Mouse (Mus musculus): ENCODE data around the gene Mbd5.
A peak's percentile ranks its signal among the peaks of the same experiment; 100 is the strongest.

Gene Mbd5

DNA sequence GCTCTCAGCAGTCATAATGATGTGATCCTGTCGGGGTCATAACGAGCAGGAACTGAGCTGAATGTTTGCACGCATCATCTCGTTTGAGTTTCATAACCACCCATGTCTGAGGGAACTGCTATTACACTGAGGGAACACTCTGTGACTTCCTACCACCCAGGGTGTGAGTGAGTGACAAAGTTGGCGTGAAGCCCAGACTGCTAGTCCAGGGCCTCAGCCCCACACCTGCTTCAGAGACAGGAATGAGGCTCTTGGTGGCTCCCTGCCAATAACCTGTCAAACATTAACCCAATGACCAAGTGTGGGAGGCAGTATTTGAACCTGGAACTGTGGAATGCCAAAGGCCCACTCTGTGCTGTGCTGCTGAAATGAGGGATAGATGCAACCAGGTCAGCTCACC lies 400.5 kb downstream of the Mbd5 start:
- peak; percentile 62 for DNase-seq (ENCODE audit: low spot score)

DNA sequence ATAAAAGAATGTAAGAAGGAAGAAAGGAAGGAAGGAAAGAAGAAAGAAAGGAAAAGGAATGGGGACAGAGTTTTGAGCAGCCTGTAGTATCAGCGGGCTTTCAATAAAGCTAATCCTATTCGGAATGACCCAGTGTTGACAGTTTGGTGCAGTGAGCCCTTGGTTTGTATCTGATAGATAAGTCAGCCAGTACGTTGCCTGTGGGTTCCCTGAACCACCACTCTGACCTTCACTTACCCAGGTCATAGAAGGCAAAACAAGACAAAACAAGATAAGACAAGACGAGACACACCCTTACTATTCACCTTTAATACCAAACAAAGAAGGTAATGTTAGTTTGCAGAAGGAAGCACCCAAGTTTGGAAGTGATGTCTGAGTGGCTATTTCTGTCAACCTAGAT lies 401.5 kb downstream of the Mbd5 start:
- no peak for DNase-seq (ENCODE audit: low spot score)

DNA sequence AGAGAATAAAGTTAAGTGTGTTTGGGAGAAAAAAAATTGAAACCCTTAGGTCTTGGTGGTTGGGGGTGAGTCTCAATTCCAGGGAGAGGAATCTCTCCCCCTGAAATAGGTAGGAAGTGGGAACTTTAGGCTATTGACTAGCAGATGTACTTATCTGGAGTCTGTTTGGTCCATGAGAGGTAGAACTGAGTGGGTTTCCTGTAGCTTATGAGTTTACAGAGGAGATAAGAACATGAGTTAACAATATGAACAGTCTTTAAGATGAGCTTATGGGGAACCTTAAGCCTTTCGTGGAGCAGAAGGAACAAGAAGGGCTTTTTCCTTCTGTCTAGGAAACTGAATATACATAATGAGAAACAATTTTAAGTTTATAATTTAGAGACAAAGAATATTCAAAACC lies 404.8 kb downstream of the Mbd5 start:
- DNase-seq (ENCODE audit: low spot score): no peak

DNA sequence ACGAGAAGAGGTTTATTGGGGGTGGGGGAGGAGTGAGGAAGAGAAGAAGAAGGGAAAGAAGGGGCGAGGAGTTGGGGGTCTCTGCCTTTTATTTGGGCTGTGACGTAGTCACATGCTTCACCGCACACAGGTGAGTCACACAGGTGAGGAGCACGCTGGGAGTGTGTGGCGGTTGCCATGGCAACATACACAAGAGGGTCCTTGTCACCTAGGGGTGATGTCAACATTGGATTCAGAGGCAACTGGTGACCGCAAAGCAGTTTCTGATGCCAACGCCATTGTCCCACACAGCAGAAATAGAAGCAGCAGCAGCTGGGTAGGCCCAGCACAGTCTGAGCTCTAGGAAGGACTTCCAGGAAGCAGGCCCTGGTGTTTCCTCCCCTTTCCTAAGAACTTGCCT lies 406.6 kb downstream of the Mbd5 start:
- no peak for DNase-seq (ENCODE audit: low spot score)

DNA sequence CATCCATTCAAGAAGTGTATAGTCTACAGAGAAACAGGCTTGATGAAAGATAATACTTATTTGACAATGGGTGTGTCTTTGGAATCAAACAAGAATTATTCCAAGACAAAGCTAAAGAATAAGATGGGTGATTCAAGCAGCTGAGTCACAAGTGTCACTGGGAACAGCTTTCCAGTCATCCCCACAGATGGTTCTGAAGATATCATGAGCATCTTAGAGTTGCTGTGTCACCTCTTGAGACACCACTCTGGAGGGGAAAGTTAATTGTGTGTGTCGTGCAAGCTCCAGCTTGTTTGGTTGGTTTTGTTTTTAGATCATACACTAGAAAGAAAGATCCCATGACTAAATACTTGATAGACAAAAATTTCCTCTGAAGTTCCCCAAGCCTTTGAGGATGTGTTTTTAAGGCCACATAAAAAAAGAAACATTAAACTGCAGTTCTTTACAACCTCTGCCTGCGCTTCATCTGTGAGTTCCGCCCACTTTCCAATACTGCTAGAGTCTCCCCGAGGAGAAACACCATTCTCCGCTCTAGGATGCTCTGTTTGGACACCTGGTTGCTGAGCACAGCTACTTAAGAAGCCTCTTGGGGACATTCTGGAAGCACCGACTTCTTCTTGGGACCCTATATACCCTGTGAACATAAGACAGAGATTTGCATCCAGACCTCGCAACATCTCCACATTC lies 409.0 kb downstream of the Mbd5 start:
- no peak for DNase-seq (ENCODE audit: low spot score)

DNA sequence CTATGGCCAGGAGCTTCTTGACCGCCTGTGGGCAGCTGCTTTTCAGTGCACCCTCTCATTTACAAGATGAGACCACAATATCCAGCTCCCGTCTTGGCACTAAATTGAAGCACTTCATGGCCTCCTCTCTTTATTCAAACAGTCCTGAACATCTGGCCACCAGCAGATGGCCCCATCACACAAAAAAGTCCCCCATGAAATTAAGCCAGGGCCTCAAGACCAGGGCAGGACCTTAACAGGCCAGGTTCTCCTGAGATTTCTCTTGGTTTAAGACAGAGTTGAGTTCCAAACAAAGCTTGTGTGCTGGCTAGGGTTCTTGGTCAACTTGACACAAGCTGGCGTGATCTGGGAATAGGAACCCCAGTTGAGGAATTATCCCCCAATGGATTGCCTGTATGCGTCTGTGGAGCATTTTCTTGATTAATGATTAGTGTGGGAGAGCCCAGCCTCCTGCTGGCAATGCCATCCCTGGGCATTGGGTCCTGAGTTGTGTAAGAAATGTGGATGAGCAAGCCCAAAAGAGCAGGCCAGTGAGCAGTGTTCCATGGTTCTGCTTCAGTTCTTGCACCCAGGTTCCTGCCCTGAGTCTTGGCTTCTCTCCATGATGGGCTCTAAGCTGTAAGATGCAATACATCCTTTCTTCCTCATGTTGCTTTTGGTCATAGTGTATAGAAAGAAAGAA lies 409.7 kb downstream of the Mbd5 start:
- no peak for DNase-seq (ENCODE audit: low spot score)

DNA sequence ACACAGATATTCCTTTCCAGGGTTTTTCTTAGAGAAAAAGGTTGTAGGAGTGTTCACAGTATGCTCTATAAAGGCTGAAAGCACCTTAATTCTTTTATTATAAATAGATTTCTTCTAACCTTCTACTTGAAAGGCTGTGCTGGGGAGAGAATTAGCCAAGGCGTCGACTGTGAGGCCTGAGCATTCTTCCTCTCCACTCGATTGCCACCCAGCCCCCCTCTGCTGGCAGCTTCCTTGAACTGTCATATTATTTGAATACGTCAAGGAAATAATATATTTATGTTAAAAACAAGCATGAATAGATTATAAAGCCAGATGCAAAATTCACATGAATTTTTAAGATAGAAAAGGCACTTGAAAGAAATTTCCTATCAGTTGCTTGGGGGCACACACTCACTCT lies 410.4 kb downstream of the Mbd5 start:
- DNase-seq (ENCODE audit: low spot score): no peak

DNA sequence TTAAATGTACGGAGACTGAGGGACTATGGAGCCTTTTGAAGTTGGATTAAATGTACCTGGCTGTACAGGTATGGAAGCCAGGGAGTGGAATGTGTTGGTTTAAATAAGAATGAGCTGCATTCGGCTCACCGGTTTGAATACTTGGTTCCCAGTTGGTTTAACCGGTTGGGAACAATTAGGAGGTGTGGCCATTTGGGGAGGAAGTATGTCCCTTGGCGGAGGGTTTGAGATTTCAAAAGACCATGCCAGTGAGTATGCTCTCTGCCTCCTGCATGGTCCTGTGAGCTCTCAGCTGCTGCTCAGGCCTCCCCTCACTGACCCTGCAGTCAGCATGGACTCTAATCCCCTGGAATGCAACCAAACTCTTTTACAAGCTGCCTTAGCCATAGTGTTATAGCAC lies 415.2 kb downstream of the Mbd5 start:
- no peak for DNase-seq (ENCODE audit: low spot score)

DNA sequence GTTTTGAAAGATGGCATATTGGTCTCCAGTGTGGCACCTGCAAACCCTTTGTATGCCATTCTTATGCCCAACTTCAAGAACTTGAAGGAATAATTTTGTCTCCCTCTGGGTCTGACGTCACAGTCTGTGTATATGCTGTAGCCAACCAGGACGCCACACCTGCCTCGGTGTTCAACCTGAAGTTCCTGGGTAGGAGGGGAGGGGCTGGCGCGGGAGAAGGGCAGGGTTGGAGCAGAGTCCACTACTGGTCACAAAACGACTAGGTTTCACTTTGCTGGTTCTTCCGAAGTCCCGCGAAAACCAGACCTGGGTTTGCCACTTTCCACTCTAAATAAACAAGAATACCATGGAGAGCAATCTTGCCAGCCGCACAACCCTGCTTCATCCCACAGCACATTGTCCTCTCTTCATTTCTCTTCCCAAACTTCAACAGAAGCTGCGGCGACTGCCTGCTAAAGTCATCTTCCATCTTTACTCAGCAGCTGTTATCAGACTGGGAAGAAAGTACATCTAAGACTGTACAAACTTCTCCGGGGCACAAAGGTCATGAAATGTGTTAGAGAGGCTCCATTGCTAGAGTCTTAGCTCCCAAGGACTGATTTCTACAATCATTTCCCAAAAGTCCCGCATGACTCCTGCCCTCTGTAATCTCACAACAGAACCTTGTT lies 417.7 kb downstream of the Mbd5 start:
- no peak for DNase-seq (ENCODE audit: low spot score)

DNA sequence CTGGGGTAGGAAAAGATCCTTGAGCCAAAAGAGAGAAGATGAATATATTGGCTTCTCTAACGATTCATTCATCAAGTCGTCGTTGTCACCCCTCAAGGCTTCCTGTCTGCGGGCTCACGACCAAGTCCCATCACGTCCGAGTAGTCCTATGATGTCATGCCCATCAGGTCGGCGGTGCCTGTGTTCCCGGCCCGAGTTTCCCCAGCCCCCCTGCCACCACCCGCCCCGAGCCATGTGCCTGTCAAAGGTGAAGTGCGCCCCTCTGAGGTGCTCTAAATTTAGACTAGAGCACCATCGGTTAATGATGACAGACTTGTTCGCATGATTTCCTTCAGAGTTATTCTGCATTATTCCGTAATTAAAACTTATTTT lies 418.2 kb downstream of the Mbd5 start:
- DNase-seq (ENCODE audit: low spot score): no peak

DNA sequence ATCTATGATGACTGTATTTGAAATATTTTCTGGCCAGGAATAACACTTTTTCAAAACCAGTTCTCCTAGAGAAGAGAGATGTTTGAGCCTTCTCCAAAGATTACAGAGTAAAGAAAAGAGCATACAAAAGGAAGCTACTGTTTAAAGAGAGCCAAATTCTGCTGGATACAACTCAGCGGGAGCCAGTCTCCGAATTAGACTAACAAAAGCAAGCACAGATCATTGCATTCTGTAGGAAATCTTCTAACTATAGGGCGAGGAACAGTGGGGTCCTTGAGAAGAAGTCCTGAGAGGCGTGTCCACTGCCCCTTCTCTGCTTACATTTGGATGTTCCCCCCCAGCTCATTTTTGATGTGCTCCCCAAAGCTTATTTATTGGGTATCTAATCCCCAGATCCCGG lies 422.3 kb downstream of the Mbd5 start:
- no peak for DNase-seq (ENCODE audit: low spot score)

DNA sequence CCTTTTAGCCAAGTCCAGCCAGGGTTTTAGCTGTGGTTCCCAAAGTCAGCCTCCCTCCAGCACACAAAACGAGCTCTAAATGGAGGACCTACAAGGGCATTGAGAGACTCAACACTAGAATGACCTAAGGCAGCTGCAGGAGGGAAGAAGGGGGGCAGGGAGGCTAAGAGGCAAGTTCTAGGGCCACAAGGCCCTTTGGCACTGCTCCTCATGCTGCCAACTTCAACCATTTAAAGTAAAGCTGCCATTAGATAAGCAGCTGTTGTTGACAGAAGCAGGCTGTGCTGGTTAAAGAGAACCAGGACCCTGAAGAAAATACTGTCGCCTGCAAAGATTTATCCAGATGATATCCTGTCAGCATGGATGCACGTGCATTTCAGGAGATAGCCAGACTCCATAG lies 423.3 kb downstream of the Mbd5 start:
- DNase-seq (ENCODE audit: low spot score): no peak
